ENCODE assay signal across 8 mouse cellular contexts in the genomic region with DNA sequence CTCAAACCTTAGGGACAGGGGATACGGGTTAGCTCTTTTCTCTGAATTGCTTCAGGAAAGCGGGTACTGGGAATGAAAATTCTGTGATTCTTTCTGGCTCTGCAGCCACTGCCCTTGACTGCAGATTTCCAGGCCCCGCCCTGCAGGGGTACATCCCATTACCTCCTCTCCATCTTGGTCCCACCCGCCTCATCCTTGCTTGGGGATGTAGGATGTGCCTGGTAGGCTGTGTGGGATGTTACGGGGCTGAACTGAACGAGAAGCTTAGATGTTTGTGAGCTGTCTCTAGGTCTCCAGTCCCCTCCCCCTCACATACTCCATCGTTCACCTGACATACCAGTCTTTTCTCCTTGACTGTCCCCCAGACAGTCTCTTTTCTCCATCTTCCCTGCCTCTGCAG. TPM values are rescaled to one million over a fixed set of nuclear protein-coding genes. Genes with fewer than 3 reads are reported as not detected.
DNase-seq lines count a peak whose midpoint lies in the region; ATAC-seq and TF ChIP-seq lines count a peak whose summit lies in the region.

No protein-coding gene starts in this region.

- H3K36me3 ChIP-seq in kidney, embryonic 15.5 days, result peaks cover 54% of the 10 kb centered on the region
- H3K36me3 ChIP-seq in ES-E14 (ENCODE audit: control insufficient read depth, insufficient read depth, low read length, poor library complexity, severe bottlenecking), result peaks cover 30% of the 10 kb centered on the region
- H3K36me3 ChIP-seq in embryonic facial prominence, embryonic 12.5 days, result peaks cover 51% of the 10 kb centered on the region
- peaks cover 47% of the 10 kb centered on the region for H3K36me3 ChIP-seq in intestine, postnatal 0 days (ENCODE audit: control insufficient read depth, insufficient read depth)
- H3K36me3 ChIP-seq in neural tube, embryonic 15.5 days, result peaks cover 46% of the 10 kb centered on the region

- no peak for TF ChIP-seq CTCF in intestine, postnatal 0 days (IDR thresholded peaks at IDR 0.05; ENCODE audit: low read depth)

- H3K4me1 ChIP-seq in kidney, embryonic 15.5 days, result peaks cover 50% of the 10 kb centered on the region
- H3K4me1 ChIP-seq in ES-E14 (ENCODE audit: control insufficient read depth in 2 of 2, insufficient read depth in 2 of 2, low read length in 2 of 2, poor library complexity in 1 of 2), result peaks cover 0 to 13% of the 10 kb centered on the region in 2 experiments; a peak in 2 of 4 replicates
- peaks cover 35% of the 10 kb centered on the region for H3K4me1 ChIP-seq in embryonic facial prominence, embryonic 12.5 days
- peaks cover 8% of the 10 kb centered on the region; the same call in 1 of the 2 replicates for H3K4me1 ChIP-seq in intestine, postnatal 0 days (replicated peaks; ENCODE audit: control insufficient read depth, insufficient read depth, low read length)
- peaks cover 52% of the 10 kb centered on the region for H3K4me1 ChIP-seq in neural tube, embryonic 15.5 days

- peak overlapping the region; percentile 87 for H3K27ac ChIP-seq in kidney, embryonic 15.5 days
- no peak overlapping the region for H3K27ac ChIP-seq in ES-E14 (ENCODE audit: insufficient read depth, low read depth, low read length, poor library complexity, severe bottlenecking)
- H3K27ac ChIP-seq in embryonic facial prominence, embryonic 12.5 days, result peak overlapping the region; percentile 87
- peak overlapping the region; percentile 62 for H3K27ac ChIP-seq in intestine, postnatal 0 days (ENCODE audit: low read depth, low read length)
- peak overlapping the region; percentile 79 for H3K27ac ChIP-seq in neural tube, embryonic 15.5 days (replicated peaks)

- H3K27me3 ChIP-seq in kidney, embryonic 15.5 days, result no peaks in the 10 kb centered on the region
- no peaks in the 10 kb centered on the region for H3K27me3 ChIP-seq in embryonic facial prominence, embryonic 12.5 days
- no peaks in the 10 kb centered on the region for H3K27me3 ChIP-seq in intestine, postnatal 0 days (replicated peaks; ENCODE audit: control insufficient read depth, insufficient read depth, low read length)
- no peaks in the 10 kb centered on the region for H3K27me3 ChIP-seq in neural tube, embryonic 15.5 days (replicated peaks)

- H3K9me3 ChIP-seq in kidney, embryonic 15.5 days (replicated peaks), result no peaks in the 10 kb centered on the region
- no peaks in the 10 kb centered on the region for H3K9me3 ChIP-seq in ES-E14 (ENCODE audit: control insufficient read depth, insufficient read depth, low read depth, low read length)
- no peaks in the 10 kb centered on the region for H3K9me3 ChIP-seq in embryonic facial prominence, embryonic 12.5 days
- H3K9me3 ChIP-seq in intestine, postnatal 0 days (ENCODE audit: control insufficient read depth), result no peaks in the 10 kb centered on the region
- H3K9me3 ChIP-seq in neural tube, embryonic 15.5 days (replicated peaks), result no peaks in the 10 kb centered on the region

- no peak for ATAC-seq in kidney, embryonic 15.5 days (replicated peaks; ENCODE audit: low FRiP score)
- ATAC-seq in embryonic facial prominence, embryonic 12.5 days (ENCODE audit: insufficient number of reproducible peaks, insufficient read depth, low FRiP score, low TSS enrichment), result no peak
- no peak for ATAC-seq in intestine, postnatal 0 days
- ATAC-seq in neural tube, embryonic 15.5 days (ENCODE audit: low FRiP score), result no peak
- no peak for ATAC-seq in monocyte, adult 5-6 weeks (replicated peaks; ENCODE audit: insufficient number of reproducible peaks, low FRiP score, low TSS enrichment, poor library complexity, severe bottlenecking)

- peak overlapping the region; percentile 76 for H3K9ac ChIP-seq in kidney, embryonic 15.5 days
- H3K9ac ChIP-seq in ES-E14 (ENCODE audit: insufficient read depth, low read depth, low read length, poor library complexity, severe bottlenecking), result peak overlapping the region; percentile 80
- peak overlapping the region; percentile 93 for H3K9ac ChIP-seq in embryonic facial prominence, embryonic 12.5 days
- peak overlapping the region; percentile 47 for H3K9ac ChIP-seq in intestine, postnatal 0 days (ENCODE audit: low read depth, low read length)
- peak overlapping the region; percentile 83 for H3K9ac ChIP-seq in neural tube, embryonic 15.5 days (replicated peaks)

- peak overlapping the region; percentile 85 for H3K4me2 ChIP-seq in kidney, embryonic 15.5 days
- H3K4me2 ChIP-seq in embryonic facial prominence, embryonic 12.5 days (replicated peaks), result peak overlapping the region; percentile 87
- peak overlapping the region; percentile 92 for H3K4me2 ChIP-seq in intestine, postnatal 0 days (replicated peaks; ENCODE audit: low read depth)
- peak overlapping the region; percentile 69 for H3K4me2 ChIP-seq in neural tube, embryonic 15.5 days

- peak overlapping the region; percentile 68 for H3K4me3 ChIP-seq in kidney, embryonic 15.5 days (replicated peaks)
- H3K4me3 ChIP-seq in ES-E14 (ENCODE audit: insufficient read depth in 1 of 2, low read depth in 1 of 2, low read length in 2 of 2, poor library complexity in 1 of 2, severe bottlenecking in 1 of 2), result peak overlapping the region; percentile 81 to 82
- H3K4me3 ChIP-seq in embryonic facial prominence, embryonic 12.5 days, result peak overlapping the region; percentile 77
- peak overlapping the region; percentile 58 for H3K4me3 ChIP-seq in intestine, postnatal 0 days (ENCODE audit: low read depth, low read length)
- peak overlapping the region; percentile 62 for H3K4me3 ChIP-seq in neural tube, embryonic 15.5 days (replicated peaks)

- 3% methylated on average over 7 of the region's 7 CpGs for WGBS in kidney, embryonic 15.5 days
- 7% methylated on average over 7 of the region's 7 CpGs for WGBS in embryonic facial prominence, embryonic 12.5 days
- 18% methylated on average over 7 of the region's 7 CpGs for WGBS in intestine, postnatal 0 days
- 2% methylated on average over 7 of the region's 7 CpGs for WGBS in neural tube, embryonic 15.5 days

- in situ Hi-C loops in ES-E14 (cut with MboI; ENCODE audit: low sequenced_read_pairs in 2 of 2, unreplicated experiment in 2 of 2), result no loop called here

- no peak for DNase-seq in kidney, postnatal 25 days
- DNase-seq in ES-E14 (ENCODE audit: low read depth, low spot score), result no peak
- DNase-seq in thymus, postnatal 25 days, result no peak

TF ChIP-seq in ES-E14, 5 proteins besides CTCF, POLR2A, EP300 and RAD21:
- TF ChIP-seq MAFK (IDR thresholded peaks at IDR 0.05; ENCODE audit: insufficient read depth, low read depth, low read length), result no peak
- TF ChIP-seq ZNF384 (IDR thresholded peaks at IDR 0.05; ENCODE audit: low read depth, low read length), result no peak
- TF ChIP-seq HCFC1 (IDR thresholded peaks at IDR 0.05; ENCODE audit: borderline replicate concordance, insufficient read depth, low read length), result no peak
- no peak for TF ChIP-seq CHD2 (IDR thresholded peaks at IDR 0.05; ENCODE audit: low read depth, low read length)
- TF ChIP-seq ZC3H11A (IDR thresholded peaks at IDR 0.05; ENCODE audit: borderline replicate concordance, low read depth, low read length), result no peak

RNA-seq across cellular contexts. Expression of gene Mtmr4, which starts 4.0 kb away (rescaled TPM):
- 38.5 and 39.4 TPM in 2 replicates for polyA plus RNA-seq in kidney, embryonic 15.5 days (2015; fragmentation: Nextera tagmentation; extraction: Ambion mirVana)
- total RNA-seq in ES-E14 (2012; rRNA removed), result 26.2 and 27.7 TPM in 2 replicates
- 54.9 and 58.2 TPM in 2 replicates for polyA plus RNA-seq in embryonic facial prominence, embryonic 12.5 days (2016; fragmentation: Nextera tagmentation; extraction: Ambion mirVana)
- polyA plus RNA-seq in intestine, postnatal 0 days (2015; fragmentation: Nextera tagmentation; extraction: Ambion mirVana), result 11.1 and 12.2 TPM in 2 replicates
- polyA plus RNA-seq in neural tube, embryonic 15.5 days (2015; fragmentation: Nextera tagmentation; extraction: Ambion mirVana), result 41.0 and 42.8 TPM in 2 replicates
- 11.0 to 19.0 TPM (median 13.7 TPM) in 3 replicates for total RNA-seq in monocyte, adult 5-6 weeks (2017)

RNA-seq across cellular contexts. Expression of gene Hsf5, which starts 21.0 kb away (rescaled TPM):
- 0.26 TPM in 2 replicates for polyA plus RNA-seq in kidney, embryonic 15.5 days (2015; fragmentation: Nextera tagmentation; extraction: Ambion mirVana)
- total RNA-seq in ES-E14 (2012; rRNA removed), result 0.32 and 0.40 TPM in 2 replicates
- 0.31 and 0.51 TPM in 2 replicates for polyA plus RNA-seq in embryonic facial prominence, embryonic 12.5 days (2016; fragmentation: Nextera tagmentation; extraction: Ambion mirVana)
- 0.05 TPM in 1 of 2 replicates, not detected in the other for polyA plus RNA-seq in intestine, postnatal 0 days (2015; fragmentation: Nextera tagmentation; extraction: Ambion mirVana)
- polyA plus RNA-seq in neural tube, embryonic 15.5 days (2015; fragmentation: Nextera tagmentation; extraction: Ambion mirVana), result 0.38 and 0.49 TPM in 2 replicates
- 1.2 TPM in 1 of 3 replicates, not detected in the others for total RNA-seq in monocyte, adult 5-6 weeks (2017)

RNA-seq across cellular contexts. Expression of gene Sept4, which starts 27.3 kb away (rescaled TPM):
- polyA plus RNA-seq in kidney, embryonic 15.5 days (2015; fragmentation: Nextera tagmentation; extraction: Ambion mirVana), result 54.7 and 60.8 TPM in 2 replicates
- total RNA-seq in ES-E14 (2012; rRNA removed), result 6.1 and 6.6 TPM in 2 replicates
- polyA plus RNA-seq in embryonic facial prominence, embryonic 12.5 days (2016; fragmentation: Nextera tagmentation; extraction: Ambion mirVana), result 13.3 TPM in 2 replicates
- 47.2 and 47.3 TPM in 2 replicates for polyA plus RNA-seq in intestine, postnatal 0 days (2015; fragmentation: Nextera tagmentation; extraction: Ambion mirVana)
- 34.6 and 38.3 TPM in 2 replicates for polyA plus RNA-seq in neural tube, embryonic 15.5 days (2015; fragmentation: Nextera tagmentation; extraction: Ambion mirVana)
- total RNA-seq in monocyte, adult 5-6 weeks (2017), result 6.6 to 16.9 TPM (median 9.6 TPM) in 3 replicates

RNA-seq across cellular contexts. Expression of gene Gm11492, which starts 29.5 kb away (rescaled TPM):
- not detected in 2 replicates for polyA plus RNA-seq in kidney, embryonic 15.5 days (2015; fragmentation: Nextera tagmentation; extraction: Ambion mirVana)
- 0.27 and 0.32 TPM in 2 replicates for total RNA-seq in ES-E14 (2012; rRNA removed)
- not detected in 2 replicates for polyA plus RNA-seq in embryonic facial prominence, embryonic 12.5 days (2016; fragmentation: Nextera tagmentation; extraction: Ambion mirVana)
- not detected in 2 replicates for polyA plus RNA-seq in intestine, postnatal 0 days (2015; fragmentation: Nextera tagmentation; extraction: Ambion mirVana)
- polyA plus RNA-seq in neural tube, embryonic 15.5 days (2015; fragmentation: Nextera tagmentation; extraction: Ambion mirVana), result not detected in 2 replicates
- 1.5 TPM in 1 of 3 replicates, not detected in the others for total RNA-seq in monocyte, adult 5-6 weeks (2017)
